Mouse (Mus musculus) MEL-GATA-1-ER (cell line): Measurements from ENCODE around the gene Tlcd1.

Source experiments
- DNase-seq: peaks from one replicate; pipeline ENCODE4 v3.0.0-alpha.2; 2012; ENCODE audit warnings: low read depth; ENCODE audit errors: extremely low read depth

The Tlcd1 gene

GRCm38 (mm10) chr11:78161169-78161568 lies 15.3 kb upstream of the Tlcd1 start:
- DNase-seq, result no peak

GRCm38 (mm10) chr11:78161968-78162367 lies 14.5 kb upstream of the Tlcd1 start:
- no peak for DNase-seq

GRCm38 (mm10) chr11:78162504-78162903 lies 14.0 kb upstream of the Tlcd1 start:
- no peak for DNase-seq

GRCm38 (mm10) chr11:78163045-78163444 lies 13.5 kb upstream of the Tlcd1 start:
- DNase-seq, result no peak

GRCm38 (mm10) chr11:78163681-78164603 lies 12.6 kb upstream of the Tlcd1 start:
- DNase-seq, result no peak

- no peak for DNase-seq
These were observed 11.9 kb upstream of the Tlcd1 start for GRCm38 (mm10) chr11:78164604-78164923.

- DNase-seq, result no peak
These were observed 11.4 kb upstream of the Tlcd1 start, which contains the start of gene Traf4 for GRCm38 (mm10) chr11:78164924-78165760. Traf4 (minus strand) TSS chr11:78165589.

GRCm38 (mm10) chr11:78165761-78166109 lies 10.8 kb upstream of the Tlcd1 start:
- no peak for DNase-seq

GRCm38 (mm10) chr11:78166161-78166560 lies 10.3 kb upstream of the Tlcd1 start:
- DNase-seq, result no peak

GRCm38 (mm10) chr11:78166640-78167039 lies 9.9 kb upstream of the Tlcd1 start:
- DNase-seq, result no peak

GRCm38 (mm10) chr11:78167257-78167959 lies 9.1 kb upstream of the Tlcd1 start:
- DNase-seq, result no peak

- DNase-seq, result no peak
These were observed 7.7 kb upstream of the Tlcd1 start for GRCm38 (mm10) chr11:78168541-78169468.

- DNase-seq, result no peak
These were observed 6.2 kb upstream of the Tlcd1 start for GRCm38 (mm10) chr11:78170306-78170705.

- no peak for DNase-seq
These were observed 5.2 kb upstream of the Tlcd1 start for GRCm38 (mm10) chr11:78171328-78171727.

GRCm38 (mm10) chr11:78172034-78172747 lies 4.3 kb upstream of the Tlcd1 start:
- no peak for DNase-seq

- DNase-seq, result no peak
These were observed 3.6 kb upstream of the Tlcd1 start for GRCm38 (mm10) chr11:78172748-78173383.

- DNase-seq, result no peak
These were observed 2.0 kb upstream of the Tlcd1 start for GRCm38 (mm10) chr11:78174506-78174905.

GRCm38 (mm10) chr11:78175771-78176401 lies 625 bp upstream of the Tlcd1 start:
- peak; percentile 81 for DNase-seq

- DNase-seq, result no peak
These were observed 407 bp downstream of the Tlcd1 start for GRCm38 (mm10) chr11:78176905-78177331.
